Mouse (Mus musculus) midbrain, postnatal 0 days (tissue): ENCODE results near the gene Erbin. TPM values are rescaled to one million over a fixed set of nuclear protein-coding genes. Genes with fewer than 3 reads are reported as not detected.

ENCODE experiments used
- ATAC-seq: fragments of 200-750 bp; cut with Nextera tagmentation; 2 replicates; pipeline ENCODE4 v1.8.0; 2017; ENCODE audit warnings: moderate number of reproducible peaks, mild to moderate bottlenecking, moderate TSS enrichment, moderate library complexity; ENCODE audit not compliant: low FRiP score
- DNase-seq: peaks from one replicate; pipeline ENCODE4 v3.0.0-alpha.2; 2015; ENCODE audit warnings: low spot score
- H3K27ac ChIP-seq: fragments of 300-500 bp; sonication (generic); 2 replicates; pipeline ENCODE4 v1.5.1; 2014; ENCODE audit warnings: low read depth, mild to moderate bottlenecking, low read length, mixed read lengths
- H3K27me3 ChIP-seq: fragments of 300-500 bp; sonication (generic); 2 replicates; pipeline ENCODE4 v1.6.1; 2014; ENCODE audit warnings: low read length, control low read depth, mixed read lengths; ENCODE audit not compliant: insufficient read depth
- H3K36me3 ChIP-seq: fragments of 300-500 bp; sonication (generic); 2 replicates; pipeline ENCODE4 v1.6.1; 2014; ENCODE audit warnings: low read length, control low read depth, mixed read lengths; ENCODE audit not compliant: insufficient read depth
- H3K4me1 ChIP-seq: fragments of 300-500 bp; sonication (generic); 2 replicates; pipeline ENCODE4 v1.6.1; 2014; ENCODE audit warnings: mild to moderate bottlenecking, control low read depth, antibody characterized with exemption, low read length, mixed read lengths; ENCODE audit not compliant: insufficient read depth
- H3K4me2 ChIP-seq: fragments of 300-500 bp; sonication (generic); 2 replicates; pipeline ENCODE4 v1.6.1; 2014; ENCODE audit warnings: low read depth, mild to moderate bottlenecking, low read length, mixed read lengths; ENCODE audit not compliant: poor library complexity, severe bottlenecking
- H3K4me3 ChIP-seq: fragments of 300-500 bp; sonication (generic); 2 replicates; pipeline ENCODE4 v1.5.1; 2014; ENCODE audit warnings: low read depth, mild to moderate bottlenecking, low read length, moderate library complexity
- H3K9ac ChIP-seq: fragments of 300-500 bp; sonication (generic); replicated peaks from 2 replicates; pipeline ENCODE4 v1.6.1; 2014; ENCODE audit warnings: mild to moderate bottlenecking, low read length, moderate library complexity, mixed read lengths; ENCODE audit not compliant: poor library complexity, severe bottlenecking
- H3K9me3 ChIP-seq: fragments of 300-500 bp; sonication (generic); 2 replicates; pipeline ENCODE4 v1.6.1; 2016; ENCODE audit warnings: low read length, control low read depth
- CTCF ChIP-seq: IDR thresholded peaks from 2 replicates; pipeline ENCODE4 v1.5.1; 2016; ENCODE audit warnings: antibody characterized with exemption, mild to moderate bottlenecking
- WGBS: fragments of 180-500 bp; shearing (Covaris S2); extraction: QIAGEN DNeasy Blood & Tissue Kit; methylation state at CpG from one replicate; pipeline ENCODE4 v1.1.7; 2014; 5-methylcytosine and 5-hydroxymethylcytosine counted together
- polyA plus RNA-seq: library from polyadenylated mRNA; unstranded; fragments of >200 nt; fragmentation: Nextera tagmentation; extraction: Ambion mirVana; gene quantifications from 2 replicates; pipeline ENCODE4 v1.2.1, GENCODE M21; 2015
- total RNA-seq: library from RNA; depleted of rRNA; stranded (reverse); fragments of >200 nt; gene quantifications from 2 replicates; pipeline ENCODE4 v1.2.3, GENCODE M21; 2014; rRNA removed

Gene Erbin
- total and polyA plus RNA-seq, 2 experiments from 2014 or later: 6.8 to 36.2 TPM

- Histone ChIP-seq H3K9ac (no peak overlapping the region), H3K4me1 (peaks cover 9% of the 10 kb centered on the region; the same call in 1 of the 2 replicates), H3K4me2 (peak overlapping the region; percentile 56), H3K4me3 (peak overlapping the region; percentile 78), H3K9me3 (no peaks in the 10 kb centered on the region), H3K27ac (no peak overlapping the region), H3K36me3 (no peaks in the 10 kb centered on the region), H3K27me3 (no peaks in the 10 kb centered on the region)
- ATAC-seq (no peak), DNase-seq (peak; percentile 19)
- WGBS: 11% methylated on average over 5 of the region's 5 CpGs
- peak; percentile 32; the same call in 1 of the 2 replicates for TF ChIP-seq CTCF
Observed at GRCm38 (mm10) chr13:103772917-103773316, 147.4 kb downstream of the Erbin start.

GRCm38 (mm10) chr13:103770821-103771220, 149.5 kb downstream of the Erbin start:
- H3K9ac ChIP-seq: no peak overlapping the region
- H3K27ac ChIP-seq: no peak overlapping the region
- ATAC-seq (no peak), DNase-seq (no peak)
- no peak overlapping the region for H3K4me3 ChIP-seq
- H3K9me3 ChIP-seq: no peaks in the 10 kb centered on the region
- H3K4me2 ChIP-seq: no peak overlapping the region
- H3K36me3 ChIP-seq: peaks cover 6% of the 10 kb centered on the region; the same call in 1 of the 2 replicates
- H3K27me3 ChIP-seq: no peaks in the 10 kb centered on the region
- peaks cover 9% of the 10 kb centered on the region; the same call in 1 of the 2 replicates for H3K4me1 ChIP-seq
- TF ChIP-seq CTCF: no peak

Other genes with a start within 250 kb of the Erbin start
- 23.1 and 42.3 TPM in 2 replicates for gene Srek1, start 145.9 kb downstream of the Erbin start, total RNA-seq
- gene Srek1, start 145.9 kb downstream of the Erbin start, polyA plus RNA-seq: 36.1 and 47.8 TPM in 2 replicates
- 91.3 and 94.1 TPM in 2 replicates for gene Nln, start 189.1 kb upstream of the Erbin start, total RNA-seq
- 59.2 and 60.2 TPM in 2 replicates for gene Nln, start 189.1 kb upstream of the Erbin start, polyA plus RNA-seq
- gene Sgtb, start 189.2 kb upstream of the Erbin start, total RNA-seq: 32.5 and 33.0 TPM in 2 replicates
- 19.8 and 21.2 TPM in 2 replicates for gene Sgtb, start 189.2 kb upstream of the Erbin start, polyA plus RNA-seq